Mouse (Mus musculus): Measurements from ENCODE around the gene Rab5b.

Gene Rab5b

GRCm38 (mm10) chr10:128695992-128696807 is at the start of gene Rab5b:
Gene Rab5b (minus strand): TSS chr10:128696264.
- under 1% methylated on average over 40 of the region's 40 CpGs for WGBS

- 25% methylated on average over 18 of the region's 18 CpGs for WGBS
Observed at GRCm38 (mm10) chr10:128744680-128745601, 48.9 kb upstream of the Rab5b start, which contains the start of gene Dgka. Gene Dgka (minus strand): TSS chr10:128744855.

- WGBS = 41% methylated on average over 8 of the region's 8 CpGs
Observed at GRCm38 (mm10) chr10:128744211-128744610, 48.1 kb upstream of the Rab5b start.

GRCm38 (mm10) chr10:128743791-128744191 is 47.7 kb upstream of the Rab5b start:
- WGBS = under 1% methylated on average over 37 of the region's 37 CpGs

GRCm38 (mm10) chr10:128743235-128743634 is 47.2 kb upstream of the Rab5b start:
- 3% methylated on average over 7 of the region's 7 CpGs for WGBS

GRCm38 (mm10) chr10:128742616-128743015 is 46.6 kb upstream of the Rab5b start:
- WGBS = 32% methylated on average over 4 of the region's 4 CpGs

GRCm38 (mm10) chr10:128740296-128740695 is 44.2 kb upstream of the Rab5b start:
- WGBS = 70% methylated on average over 2 of the region's 2 CpGs

GRCm38 (mm10) chr10:128737435-128737834 is 41.4 kb upstream of the Rab5b start:
- 12% methylated on average over 15 of the region's 15 CpGs for WGBS

GRCm38 (mm10) chr10:128731002-128731433 is 35.0 kb upstream of the Rab5b start:
- 24% methylated on average over 10 of the region's 10 CpGs for WGBS

GRCm38 (mm10) chr10:128728059-128728458 is 32.0 kb upstream of the Rab5b start:
- 85% methylated on average over 5 of the region's 5 CpGs for WGBS

- WGBS = 88% methylated on average over 4 of the region's 4 CpGs
Observed at GRCm38 (mm10) chr10:128725466-128725865, 29.4 kb upstream of the Rab5b start.

- WGBS = 86% methylated on average over 19 of the region's 19 CpGs
Observed at GRCm38 (mm10) chr10:128715559-128716537, 19.8 kb upstream of the Rab5b start.

GRCm38 (mm10) chr10:128711318-128711717 is 15.3 kb upstream of the Rab5b start:
- WGBS = 96% methylated on average over 7 of the region's 7 CpGs

- WGBS = 8% methylated on average over 11 of the region's 11 CpGs
Observed at GRCm38 (mm10) chr10:128705317-128705693, 9.2 kb upstream of the Rab5b start.

GRCm38 (mm10) chr10:128704491-128705316 is 8.6 kb upstream of the Rab5b start, which contains the start of gene Cdk2:
Gene Cdk2 (minus strand): TSS chr10:128705031.
- WGBS = under 1% methylated on average over 62 of the region's 62 CpGs

- 43% methylated on average over 4 of the region's 4 CpGs for WGBS
Observed at GRCm38 (mm10) chr10:128703895-128704294, 7.8 kb upstream of the Rab5b start, which contains the start of gene Pmel. Gene Pmel (plus strand): TSS chr10:128704195.

GRCm38 (mm10) chr10:128702328-128703007 is 6.4 kb upstream of the Rab5b start:
- WGBS = 85% methylated on average over 6 of the region's 6 CpGs

- 91% methylated on average over 5 of the region's 5 CpGs for WGBS
Observed at GRCm38 (mm10) chr10:128700712-128701111, 4.6 kb upstream of the Rab5b start.

GRCm38 (mm10) chr10:128699611-128700010 is 3.5 kb upstream of the Rab5b start:
- WGBS = 81% methylated on average over 11 of the region's 11 CpGs

Data from cerebral cortex, adult 2 months (tissue).